Mouse (Mus musculus) thymus, adult 2 months (tissue): ENCODE data around the gene Gm10717.
"Not testable (repeated sequence)": the region's sequence is repeated elsewhere in the genome, so short reads cannot be mapped to it uniquely, and the experiment has no call there.

Source experiments
- CTCF ChIP-seq: fragments of 200-500 bp; IDR thresholded peaks from 2 replicates; pipeline ENCODE4 v1.5.1; 2012; ENCODE audit warnings: mild to moderate bottlenecking, control low read depth, low read length, moderate library complexity, borderline replicate concordance; ENCODE audit not compliant: control insufficient read depth, poor library complexity, insufficient read depth; ENCODE audit errors: extremely low read depth
- POLR2A ChIP-seq: fragments of 200-500 bp; IDR thresholded peaks from 2 replicates; pipeline ENCODE4 v1.6.1; 2012; ENCODE audit warnings: mild to moderate bottlenecking, low read length, control low read depth, moderate library complexity; ENCODE audit not compliant: control insufficient read depth, poor library complexity, insufficient read depth; ENCODE audit errors: extremely low read depth

DNA sequence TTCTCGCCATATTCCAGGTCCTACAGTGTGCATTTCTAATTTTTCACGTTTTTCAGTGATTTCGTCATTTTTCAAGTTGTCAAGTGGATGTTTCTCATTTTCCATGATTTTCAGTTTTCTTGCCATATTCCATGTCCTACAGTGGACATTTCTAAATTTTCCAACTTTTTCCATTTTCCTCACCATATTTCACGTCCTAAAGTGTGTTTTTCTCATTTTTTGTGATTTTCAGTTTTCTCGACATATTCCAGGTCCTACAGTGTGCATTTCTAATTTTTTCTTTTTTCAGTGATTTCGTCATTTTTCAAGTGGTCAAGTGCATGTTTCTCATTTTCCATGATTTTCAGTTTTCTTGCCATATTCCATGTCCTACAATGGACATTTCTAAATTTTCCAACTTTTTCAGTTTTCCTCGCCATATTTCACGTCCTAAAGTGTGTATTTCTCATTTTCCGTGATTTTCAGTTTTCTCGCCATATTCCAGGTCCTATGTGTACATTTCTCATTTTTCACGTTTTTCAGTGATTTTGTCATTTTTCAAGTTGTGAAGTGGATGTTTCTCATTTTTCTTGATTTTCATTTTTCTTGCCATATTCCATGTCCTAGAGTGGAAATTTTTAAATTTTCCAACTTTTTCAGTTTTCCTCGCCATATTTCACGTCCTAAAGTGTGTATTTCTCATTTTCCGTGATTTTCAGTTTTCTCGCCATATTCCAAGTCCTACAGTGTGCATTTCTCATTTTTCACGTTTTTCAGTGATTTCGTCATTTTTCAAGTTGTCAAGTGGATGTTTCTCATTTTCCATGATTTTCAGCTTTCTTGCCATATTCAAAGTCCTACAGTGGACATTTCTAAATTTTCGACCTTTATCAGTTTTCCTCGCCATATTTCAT lies 5.1 kb upstream of the Gm10717 start:
- TF ChIP-seq CTCF, POLR2A: not testable (repeated sequence)
